Mouse (Mus musculus): ENCODE measurements around the gene Fam155a. TPM values are rescaled to one million over a fixed set of nuclear protein-coding genes. Genes with fewer than 3 reads are reported as not detected.
"Not testable (repeated sequence)": the region's sequence is repeated elsewhere in the genome, so short reads cannot be mapped to it uniquely, and the experiment has no call there.

The Fam155a gene
- total RNA-seq, 2 experiments from 2014 or later = 0.45 to 0.58 TPM

GRCm38 (mm10) chr8:9418856-9419800, 351.8 kb downstream of the Fam155a start:
- intact Hi-C loops (cut with DNase I; ENCODE audit: low total_unique reads) = no loop called here
- DNase-seq = no peak

- intact Hi-C loops (cut with DNase I; ENCODE audit: low total_unique reads) = no loop called here
These were observed 354.8 kb downstream of the Fam155a start for GRCm38 (mm10) chr8:9416189-9416588.

GRCm38 (mm10) chr8:9408480-9408879, 362.5 kb downstream of the Fam155a start:
- intact Hi-C loops (cut with DNase I; ENCODE audit: low total_unique reads) = no loop called here
- DNase-seq = no peak

More at GRCm38 (mm10) chr8:9416189-9416588, 354.8 kb downstream of the Fam155a start:
- no peak for DNase-seq

- intact Hi-C loops (cut with DNase I; ENCODE audit: low total_unique reads) = no loop called here
- no peak for DNase-seq
These were observed 364.8 kb downstream of the Fam155a start for GRCm38 (mm10) chr8:9406204-9406603.

- intact Hi-C loops (cut with DNase I; ENCODE audit: low total_unique reads) = no loop called here
- DNase-seq = no peak
These were observed 366.3 kb downstream of the Fam155a start for GRCm38 (mm10) chr8:9404651-9405050.

GRCm38 (mm10) chr8:9402393-9402792, 368.6 kb downstream of the Fam155a start:
- DNase-seq = no peak

GRCm38 (mm10) chr8:9398606-9399263, 372.2 kb downstream of the Fam155a start:
- intact Hi-C loops (cut with DNase I; ENCODE audit: low total_unique reads) = no loop called here
- no peak for DNase-seq

More at GRCm38 (mm10) chr8:9402393-9402792, 368.6 kb downstream of the Fam155a start:
- intact Hi-C loops (cut with DNase I; ENCODE audit: low total_unique reads) = no loop called here

- DNase-seq = no peak
These were observed 372.9 kb downstream of the Fam155a start for GRCm38 (mm10) chr8:9398040-9398439.

GRCm38 (mm10) chr8:9394670-9395069, 376.3 kb downstream of the Fam155a start:
- DNase-seq = no peak
- intact Hi-C loops (cut with DNase I; ENCODE audit: low total_unique reads) = no loop called here

More at GRCm38 (mm10) chr8:9398040-9398439, 372.9 kb downstream of the Fam155a start:
- intact Hi-C loops (cut with DNase I; ENCODE audit: low total_unique reads) = no loop called here

- intact Hi-C loops (cut with DNase I; ENCODE audit: low total_unique reads) = no loop called here
- DNase-seq = no peak
These were observed 377.7 kb downstream of the Fam155a start for GRCm38 (mm10) chr8:9393246-9393645.

GRCm38 (mm10) chr8:9390229-9390628, 380.7 kb downstream of the Fam155a start:
- not testable (repeated sequence) for DNase-seq

GRCm38 (mm10) chr8:9369201-9369600, 401.8 kb downstream of the Fam155a start:
- intact Hi-C loops (cut with DNase I; ENCODE audit: low total_unique reads) = no loop called here

More at GRCm38 (mm10) chr8:9390229-9390628, 380.7 kb downstream of the Fam155a start:
- intact Hi-C loops (cut with DNase I; ENCODE audit: low total_unique reads) = not testable (repeated sequence)

GRCm38 (mm10) chr8:9367721-9368120, 403.2 kb downstream of the Fam155a start:
- intact Hi-C loops (cut with DNase I; ENCODE audit: low total_unique reads) = no loop called here
- DNase-seq = no peak

More at GRCm38 (mm10) chr8:9369201-9369600, 401.8 kb downstream of the Fam155a start:
- no peak for DNase-seq

- no peak for DNase-seq
- intact Hi-C loops (cut with DNase I; ENCODE audit: low total_unique reads) = no loop called here
These were observed 405.6 kb downstream of the Fam155a start for GRCm38 (mm10) chr8:9365381-9365780.

- DNase-seq = no peak
- intact Hi-C loops (cut with DNase I; ENCODE audit: low total_unique reads) = no loop called here
These were observed 422.3 kb downstream of the Fam155a start for GRCm38 (mm10) chr8:9348523-9349135.

GRCm38 (mm10) chr8:9347163-9347562, 423.8 kb downstream of the Fam155a start:
- intact Hi-C loops (cut with DNase I; ENCODE audit: low total_unique reads) = no loop called here
- no peak for DNase-seq

GRCm38 (mm10) chr8:9344136-9344535, 426.8 kb downstream of the Fam155a start:
- intact Hi-C loops (cut with DNase I; ENCODE audit: low total_unique reads) = no loop called here
- DNase-seq = no peak

GRCm38 (mm10) chr8:9342998-9343397, 428.0 kb downstream of the Fam155a start:
- intact Hi-C loops (cut with DNase I; ENCODE audit: low total_unique reads) = no loop called here
- DNase-seq = no peak

- intact Hi-C loops (cut with DNase I; ENCODE audit: low total_unique reads) = no loop called here
- no peak for DNase-seq
These were observed 428.4 kb downstream of the Fam155a start for GRCm38 (mm10) chr8:9342593-9342992.

- DNase-seq = no peak
- intact Hi-C loops (cut with DNase I; ENCODE audit: low total_unique reads) = no loop called here
These were observed 433.1 kb downstream of the Fam155a start for GRCm38 (mm10) chr8:9337905-9338304.

All from gastrocnemius, postnatal 14 days (tissue).